Mouse (Mus musculus): ENCODE results near the gene Cldn4.
A peak's percentile ranks its signal among the peaks of the same experiment; 100 is the strongest.
"Not testable (repeated sequence)": the region's sequence is repeated elsewhere in the genome, so short reads cannot be mapped to it uniquely, and the experiment has no call there.

Gene Cldn4

DNA sequence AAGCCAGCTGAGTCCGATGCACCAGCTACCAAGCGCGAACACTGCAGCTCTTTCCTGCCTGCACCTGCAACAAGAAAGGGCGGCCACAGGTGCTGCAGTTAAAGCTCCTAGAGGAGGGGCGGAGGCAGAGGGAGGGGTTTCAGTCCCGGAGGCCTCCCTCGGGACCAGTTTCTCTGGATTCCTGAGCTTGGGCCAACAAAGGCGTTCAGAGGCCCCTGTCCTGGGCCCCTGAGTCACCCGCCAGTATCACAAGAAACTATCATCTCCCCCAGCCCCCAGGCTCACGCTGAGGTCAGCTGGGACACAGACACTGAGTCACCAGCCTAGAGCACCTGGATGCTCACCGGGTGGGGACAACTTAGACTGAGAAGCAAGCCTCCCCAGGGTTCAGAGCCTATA is at the start of gene Cldn4:
TSS of gene Cldn4 (minus strand) at position 78 of the 399 bp plus-strand sequence.
- DNase-seq (ENCODE audit: extremely low spot score): no peak

DNA sequence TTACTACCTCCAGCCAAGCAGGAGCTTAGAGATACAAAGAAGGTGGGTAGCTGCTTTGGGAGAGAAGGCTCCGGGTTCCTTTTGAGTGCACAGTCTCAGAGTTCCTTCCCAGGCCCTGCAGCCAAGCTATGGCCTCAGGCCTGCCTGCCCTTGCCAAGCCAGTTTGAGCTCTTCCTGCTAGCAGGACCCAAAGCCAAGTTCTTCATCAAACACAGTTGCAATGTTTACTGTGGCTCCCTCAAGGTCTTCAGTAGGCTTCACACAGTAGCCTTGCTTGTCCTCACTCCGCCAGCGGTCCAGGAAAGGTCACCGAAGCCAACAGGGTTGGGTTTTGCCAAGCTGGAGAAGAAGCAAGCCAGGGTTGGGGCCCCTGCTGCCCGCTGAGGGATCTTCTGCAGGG is 45.8 kb upstream of the Cldn4 start:
- no peak for DNase-seq (ENCODE audit: extremely low spot score)

DNA sequence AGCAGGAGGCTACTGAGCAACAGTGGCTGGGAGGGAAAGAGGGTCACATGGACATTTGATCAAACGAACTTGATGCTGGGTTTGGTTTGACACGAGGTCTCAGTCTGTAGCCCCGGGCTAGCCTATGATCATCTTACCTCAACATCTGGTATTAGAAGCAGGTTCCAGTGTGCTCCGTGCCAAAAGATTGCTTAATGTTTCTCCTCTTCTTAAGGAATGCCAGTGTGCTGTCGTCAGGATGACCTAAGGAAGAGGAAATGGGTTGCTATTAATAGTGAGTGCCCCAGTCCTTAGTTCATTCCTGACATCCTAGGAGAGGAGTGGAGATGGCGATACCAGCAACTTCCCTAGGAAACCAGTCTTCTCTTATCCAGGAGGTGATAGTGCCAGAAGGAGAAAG is 43.0 kb upstream of the Cldn4 start:
- no peak for DNase-seq (ENCODE audit: extremely low spot score)

DNA sequence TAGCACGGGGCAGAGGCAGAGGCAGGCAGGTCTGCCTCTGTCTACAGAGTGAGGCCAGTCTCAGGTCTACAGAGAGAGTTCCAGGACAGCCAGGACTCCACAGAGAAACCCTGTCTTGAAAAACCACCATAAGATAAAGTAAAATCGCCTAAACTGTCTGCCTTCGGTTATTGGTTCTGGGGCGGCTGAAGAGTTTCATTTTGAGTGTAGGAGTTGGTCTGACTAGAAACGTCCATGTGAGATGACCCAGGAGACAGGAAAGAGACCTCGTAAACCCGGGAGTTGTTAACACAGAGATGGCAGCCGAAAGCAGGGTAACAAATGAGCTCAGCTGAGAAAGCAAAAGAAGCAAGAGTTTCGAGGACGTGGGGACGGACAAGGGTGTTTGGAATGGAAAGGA is 42.4 kb upstream of the Cldn4 start:
- DNase-seq (ENCODE audit: extremely low spot score): no peak

DNA sequence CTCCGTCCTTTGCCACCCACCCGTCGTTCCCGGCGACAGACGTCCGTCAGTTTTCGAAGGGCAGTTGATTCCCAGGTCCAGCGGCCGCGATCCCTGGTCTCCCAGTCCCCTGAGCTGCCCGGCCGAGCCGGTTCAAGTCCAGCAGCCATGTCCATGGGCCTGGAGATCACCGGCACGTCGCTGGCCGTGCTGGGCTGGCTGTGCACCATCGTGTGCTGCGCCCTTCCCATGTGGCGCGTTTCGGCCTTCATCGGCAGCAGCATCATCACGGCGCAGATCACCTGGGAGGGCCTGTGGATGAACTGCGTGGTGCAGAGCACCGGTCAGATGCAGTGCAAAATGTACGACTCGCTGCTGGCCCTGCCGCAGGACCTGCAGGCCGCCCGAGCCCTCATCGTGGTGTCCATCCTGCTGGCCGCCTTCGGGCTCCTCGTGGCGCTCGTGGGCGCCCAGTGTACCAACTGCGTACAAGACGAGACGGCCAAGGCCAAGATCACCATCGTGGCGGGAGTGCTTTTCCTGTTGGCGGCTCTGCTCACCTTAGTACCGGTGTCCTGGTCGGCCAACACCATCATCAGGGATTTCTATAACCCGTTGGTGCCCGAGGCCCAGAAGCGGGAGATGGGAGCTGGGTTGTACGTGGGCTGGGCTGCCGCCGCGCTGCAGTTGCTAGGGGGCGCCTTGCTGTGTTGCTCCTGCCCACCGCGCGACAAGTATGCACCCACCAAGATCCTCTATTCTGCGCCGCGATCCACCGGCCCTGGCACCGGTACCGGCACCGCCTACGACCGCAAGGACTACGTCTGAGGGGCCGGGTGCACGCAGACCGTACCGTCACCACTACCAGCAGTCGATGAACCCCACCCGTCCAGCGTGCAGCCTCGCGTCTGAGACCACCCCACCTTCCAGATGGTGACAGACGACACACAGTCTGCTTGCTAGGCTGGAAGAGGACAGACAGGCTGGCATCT is 39.8 kb upstream of the Cldn4 start:
- no peak for DNase-seq (ENCODE audit: extremely low spot score)

DNA sequence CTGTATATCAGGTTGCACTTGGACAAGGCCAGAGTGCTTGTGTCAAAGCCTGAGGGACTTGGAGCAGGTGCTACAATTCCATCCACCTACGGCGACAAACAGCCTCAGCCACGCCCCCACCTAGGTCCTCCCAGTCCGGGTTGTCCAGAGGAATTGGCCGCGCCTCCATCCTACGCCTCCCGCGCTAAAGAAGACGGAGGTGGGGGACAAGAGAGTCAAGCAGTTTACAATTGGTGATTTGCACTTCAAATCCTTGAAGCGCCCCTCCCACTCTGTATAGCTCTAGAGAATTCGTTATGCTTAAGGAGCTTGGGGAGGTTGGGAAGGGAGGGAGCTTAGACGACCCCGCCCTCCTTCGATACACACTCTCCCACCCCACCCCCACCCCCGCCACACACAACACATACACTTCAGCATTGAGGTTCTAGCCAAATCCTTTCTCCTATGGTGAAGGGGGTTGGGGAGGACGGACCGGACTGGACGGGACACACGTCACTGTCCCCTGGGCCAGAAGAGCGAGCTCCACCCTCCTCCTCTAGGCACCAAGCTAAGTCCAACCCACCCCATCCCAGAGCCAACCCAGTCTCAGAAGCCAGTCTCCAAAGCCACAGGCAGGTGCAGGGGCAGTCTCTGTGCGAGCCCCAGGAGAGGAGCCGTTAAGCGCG is 39.0 kb upstream of the Cldn4 start, which contains the start of gene Cldn3:
TSS of gene Cldn3 (plus strand) at position 582 of the 665 bp plus-strand sequence.
- DNase-seq (ENCODE audit: extremely low spot score): peak; percentile 45

DNA sequence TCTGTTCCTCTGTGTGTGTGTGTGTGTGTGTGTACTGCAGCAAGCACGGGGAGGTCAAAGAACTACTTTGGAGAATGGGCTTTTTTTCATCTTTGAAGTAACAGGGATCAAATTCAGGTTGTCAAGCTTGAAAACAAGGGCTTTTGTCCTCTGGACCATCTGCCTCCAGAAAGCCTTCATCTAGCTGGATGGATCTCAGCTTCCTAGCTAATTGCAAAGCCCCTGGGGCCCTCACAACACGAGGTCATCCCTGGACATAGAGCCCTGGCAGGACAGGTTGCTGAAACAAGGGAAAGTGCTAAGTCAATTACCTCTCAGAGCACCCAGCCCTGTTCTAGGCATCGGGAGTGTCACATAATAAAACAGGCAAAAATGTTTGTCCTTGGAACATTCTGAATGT is 37.0 kb upstream of the Cldn4 start:
- DNase-seq (ENCODE audit: extremely low spot score): peak; percentile 37

DNA sequence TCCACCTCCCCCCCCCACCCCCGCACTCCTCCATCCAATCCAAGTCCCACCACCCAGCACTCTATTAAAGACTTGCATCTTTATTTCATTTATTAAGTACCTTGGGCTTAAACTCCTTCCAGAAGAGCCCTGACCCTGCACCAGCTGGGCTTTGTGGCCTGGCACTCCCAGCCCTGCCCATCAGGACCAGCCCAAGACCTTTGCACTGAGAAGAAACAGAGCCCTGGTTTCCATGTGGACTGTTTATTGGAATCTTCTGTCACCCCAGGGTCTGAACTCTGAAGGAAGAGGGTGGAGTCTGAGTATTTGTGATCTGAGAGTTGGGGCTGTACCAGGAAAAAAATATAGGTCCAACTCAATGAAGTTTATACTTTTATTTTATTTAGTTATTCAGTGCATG is 36.4 kb upstream of the Cldn4 start:
- no peak for DNase-seq (ENCODE audit: extremely low spot score)

DNA sequence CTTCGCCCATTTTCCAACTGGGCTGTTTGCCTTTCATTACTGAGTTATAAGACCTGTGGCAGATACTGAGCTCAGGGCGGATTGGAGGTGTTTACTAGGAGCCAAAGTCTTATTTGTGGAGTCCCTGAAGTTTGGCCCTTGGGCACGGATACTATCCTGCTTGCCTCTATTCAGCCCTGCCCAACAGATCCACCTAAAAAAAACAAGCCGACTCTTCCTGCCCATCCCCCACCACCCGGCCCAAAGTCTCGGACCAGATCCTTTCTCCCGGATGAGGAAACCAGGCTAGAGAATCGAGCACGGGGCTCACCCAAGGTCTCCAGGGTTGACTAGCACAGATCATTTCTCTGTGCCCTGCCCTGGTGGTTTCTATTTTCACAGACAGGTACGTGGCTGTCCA is 34.4 kb upstream of the Cldn4 start:
- DNase-seq (ENCODE audit: extremely low spot score): no peak

DNA sequence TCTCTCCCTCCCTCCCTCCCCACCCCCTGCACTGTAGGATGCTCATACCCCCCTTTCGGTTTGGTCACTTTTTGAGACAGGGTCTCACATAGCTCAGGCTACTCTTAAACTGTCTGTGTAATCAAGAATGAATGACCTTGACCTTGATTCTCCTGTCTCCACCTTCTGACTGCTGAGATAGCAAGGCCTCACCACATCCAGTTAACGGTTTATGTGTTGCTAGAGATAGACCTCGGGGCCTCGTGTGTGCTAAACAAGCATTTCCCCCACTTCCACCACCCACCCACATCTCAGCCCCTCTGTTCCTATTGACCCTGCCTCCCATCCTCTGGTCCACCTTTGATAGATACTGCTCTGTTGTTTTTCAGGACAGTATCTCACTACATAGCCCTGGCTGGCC is 31.1 kb upstream of the Cldn4 start:
- no peak for DNase-seq (ENCODE audit: extremely low spot score)

DNA sequence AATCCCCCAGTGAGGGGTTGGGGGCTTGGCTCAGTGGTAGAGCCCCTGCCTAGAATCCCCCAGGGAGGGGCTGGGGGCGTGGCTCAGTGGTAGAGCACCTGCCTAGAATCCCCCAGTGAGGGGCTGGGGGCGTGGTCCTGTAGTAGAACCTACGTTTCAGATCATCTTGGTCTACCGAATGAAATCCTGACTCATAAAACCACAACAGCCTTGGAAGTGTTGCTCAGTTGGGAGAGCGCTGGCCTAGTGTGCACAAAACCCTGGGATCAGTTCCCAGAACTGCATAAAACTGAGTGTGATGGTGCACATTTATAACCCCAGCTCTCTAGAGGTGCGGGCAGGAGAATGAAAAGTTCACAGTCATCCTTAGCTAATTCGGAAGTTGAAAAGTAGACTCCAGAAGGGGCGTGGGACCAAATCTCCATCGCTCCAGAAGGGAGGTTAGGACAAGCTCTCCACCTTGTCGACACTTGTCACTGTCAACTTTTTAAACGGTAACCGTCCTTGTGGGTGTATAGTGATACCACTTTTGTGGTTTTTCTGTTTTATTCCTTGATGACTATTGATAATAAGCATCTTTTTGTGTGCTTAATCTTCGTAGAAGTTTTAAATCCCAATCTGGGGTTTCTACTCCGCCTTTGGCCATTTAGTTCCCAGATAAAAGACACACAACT is 30.0 kb upstream of the Cldn4 start:
- DNase-seq (ENCODE audit: extremely low spot score): no peak

DNA sequence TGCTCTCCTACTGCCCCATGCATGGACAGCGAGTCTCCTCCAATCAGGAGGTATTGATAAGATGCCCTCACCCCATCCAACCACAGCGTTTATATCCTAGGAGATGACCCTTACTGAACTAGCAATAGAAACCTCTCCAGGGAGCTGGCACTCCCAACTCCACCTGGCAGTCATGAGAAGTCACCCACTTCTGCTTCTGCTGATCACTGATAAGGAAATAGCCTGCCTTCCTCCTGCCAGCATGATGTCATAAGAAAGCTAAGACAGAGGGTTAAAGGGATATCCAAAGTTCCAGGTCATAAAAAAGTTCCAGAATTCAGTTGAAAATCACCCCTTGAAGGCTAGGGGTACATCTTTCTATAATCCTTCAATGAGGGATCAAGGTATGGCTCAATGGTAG is 29.4 kb upstream of the Cldn4 start:
- DNase-seq (ENCODE audit: extremely low spot score): no peak

DNA sequence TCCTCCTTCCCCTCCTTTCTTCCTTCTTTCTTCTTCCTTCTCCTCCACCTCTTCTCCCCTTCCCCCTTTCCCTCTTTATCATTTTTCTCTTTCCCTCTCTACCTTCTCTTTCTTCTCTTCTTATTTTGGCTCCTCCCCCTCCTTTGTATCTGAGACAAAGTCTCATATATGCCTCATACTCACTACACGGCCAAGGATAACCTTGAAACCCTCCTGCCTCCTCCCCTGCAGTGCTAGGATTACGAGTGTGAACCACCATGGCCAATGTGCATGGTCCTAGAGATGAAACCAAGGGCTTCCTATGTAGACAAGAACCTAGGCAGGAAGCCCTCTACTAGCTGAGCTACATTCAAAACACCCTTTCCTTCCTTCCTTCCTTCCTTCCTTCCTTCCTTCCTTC is 28.2 kb upstream of the Cldn4 start:
- no peak for DNase-seq (ENCODE audit: extremely low spot score)

DNA sequence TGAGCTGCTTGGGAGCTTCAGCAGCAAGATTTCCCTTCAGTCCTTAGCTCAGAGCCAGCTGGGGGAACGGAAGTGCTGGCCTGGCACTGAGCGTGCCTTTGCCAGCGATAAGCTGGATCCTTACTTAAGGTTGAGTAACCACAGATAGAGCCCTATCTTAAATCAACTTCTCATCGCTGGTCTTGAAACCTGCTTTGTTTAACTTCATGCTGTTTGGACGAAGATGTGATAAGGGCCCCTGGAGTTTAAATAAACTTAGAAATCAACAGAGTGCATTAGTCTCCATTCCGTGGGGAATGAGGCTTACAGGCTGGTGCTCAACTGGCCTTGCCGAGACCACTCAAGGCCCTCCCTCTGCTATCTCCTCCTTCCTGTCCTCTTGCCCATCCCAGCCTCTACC is 27.6 kb upstream of the Cldn4 start:
- DNase-seq (ENCODE audit: extremely low spot score): no peak

DNA sequence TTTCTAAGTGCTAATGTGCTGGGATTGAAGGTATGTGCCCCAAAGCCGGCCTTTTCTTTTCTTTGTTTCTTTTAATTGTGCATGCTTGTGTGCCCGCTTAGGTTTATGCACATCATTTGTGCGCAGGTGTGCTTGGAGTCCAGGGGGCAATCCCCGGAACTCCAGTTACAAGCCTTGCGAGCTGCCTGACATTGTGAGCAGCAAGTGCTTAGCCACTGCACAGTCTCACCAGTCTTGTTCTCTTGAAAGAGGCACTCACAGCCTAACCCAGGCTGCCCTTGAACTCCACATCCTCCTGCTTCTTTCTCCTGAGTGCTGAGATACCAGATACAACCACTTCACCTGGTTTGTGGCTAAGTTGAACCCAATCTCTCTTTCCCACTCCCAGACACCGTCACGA is 26.8 kb upstream of the Cldn4 start:
- DNase-seq (ENCODE audit: extremely low spot score): no peak

DNA sequence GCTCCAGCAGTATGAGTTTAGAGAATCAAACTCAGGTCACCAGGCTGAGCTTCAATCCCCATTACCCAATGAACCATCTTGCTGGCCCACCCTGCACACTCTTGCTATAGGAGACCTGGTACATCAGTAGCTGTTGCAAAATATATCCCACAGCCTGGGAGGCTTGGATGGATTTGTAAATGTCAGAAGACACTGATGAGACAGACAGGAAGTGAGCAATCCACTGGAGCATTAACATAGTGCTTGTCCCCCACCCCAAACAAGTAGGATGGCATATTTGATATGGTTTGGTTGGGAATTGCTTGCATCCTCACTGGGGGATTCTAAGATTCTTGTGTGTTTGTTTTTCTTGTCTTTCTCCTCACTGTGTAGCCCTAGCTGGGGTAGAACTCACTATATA is 26.3 kb upstream of the Cldn4 start:
- DNase-seq (ENCODE audit: extremely low spot score): no peak

DNA sequence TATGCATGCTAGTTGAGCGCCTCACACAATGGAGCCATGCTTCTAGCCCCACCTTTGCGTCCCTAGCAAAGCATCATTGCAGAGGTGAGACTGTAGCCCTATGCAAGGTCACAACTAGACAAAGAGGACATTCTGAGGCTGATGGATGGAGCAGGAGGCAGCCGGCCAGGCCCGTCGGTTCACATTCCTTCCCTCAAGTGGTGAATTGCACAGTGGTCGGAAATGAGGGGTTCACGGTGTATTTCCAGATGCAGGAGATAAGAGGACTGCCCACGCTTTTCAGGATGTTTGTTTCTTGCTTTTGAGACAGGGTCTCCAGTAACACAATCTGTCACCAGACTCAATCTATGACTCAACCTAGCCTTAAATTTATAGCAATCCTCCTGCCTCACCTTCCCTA is 23.9 kb upstream of the Cldn4 start:
- no peak for DNase-seq (ENCODE audit: extremely low spot score)

DNA sequence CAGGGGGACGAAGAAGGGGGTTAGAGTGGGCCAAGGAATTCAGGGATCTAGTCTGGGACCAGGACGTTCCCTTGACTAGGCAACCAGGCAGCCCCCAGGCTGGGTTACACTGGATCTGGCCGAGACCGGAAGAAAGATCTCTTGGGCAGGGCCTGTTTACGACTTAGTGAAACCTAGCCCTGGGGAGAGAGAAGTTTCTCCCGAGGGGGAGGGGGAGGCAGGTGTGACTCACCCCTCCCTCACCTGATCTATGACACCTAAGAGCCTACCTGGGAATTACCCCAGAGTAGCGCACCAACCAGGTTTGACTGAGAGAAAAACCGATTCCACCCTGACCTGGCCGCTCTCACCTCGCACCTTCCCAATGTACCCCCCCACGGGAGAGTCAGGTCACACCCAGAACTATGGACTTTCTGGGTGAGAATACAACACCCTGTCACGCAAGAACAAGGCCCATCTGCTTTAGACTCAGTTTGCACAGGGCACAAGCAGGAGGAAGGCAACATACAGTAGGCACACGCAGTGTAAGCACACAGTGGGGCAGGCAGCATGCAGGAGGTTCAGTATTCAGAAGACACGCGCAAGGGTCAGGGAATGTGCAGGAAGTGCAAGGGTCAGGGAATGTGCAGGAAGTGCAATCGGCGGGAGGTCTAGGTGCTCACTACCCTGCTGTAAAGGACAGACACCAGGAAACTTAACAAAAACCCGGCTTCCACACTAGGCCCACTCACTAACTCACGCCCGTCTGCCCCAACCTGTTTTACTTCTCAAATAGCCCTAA is 20.6 kb upstream of the Cldn4 start:
- DNase-seq (ENCODE audit: extremely low spot score): no peak

DNA sequence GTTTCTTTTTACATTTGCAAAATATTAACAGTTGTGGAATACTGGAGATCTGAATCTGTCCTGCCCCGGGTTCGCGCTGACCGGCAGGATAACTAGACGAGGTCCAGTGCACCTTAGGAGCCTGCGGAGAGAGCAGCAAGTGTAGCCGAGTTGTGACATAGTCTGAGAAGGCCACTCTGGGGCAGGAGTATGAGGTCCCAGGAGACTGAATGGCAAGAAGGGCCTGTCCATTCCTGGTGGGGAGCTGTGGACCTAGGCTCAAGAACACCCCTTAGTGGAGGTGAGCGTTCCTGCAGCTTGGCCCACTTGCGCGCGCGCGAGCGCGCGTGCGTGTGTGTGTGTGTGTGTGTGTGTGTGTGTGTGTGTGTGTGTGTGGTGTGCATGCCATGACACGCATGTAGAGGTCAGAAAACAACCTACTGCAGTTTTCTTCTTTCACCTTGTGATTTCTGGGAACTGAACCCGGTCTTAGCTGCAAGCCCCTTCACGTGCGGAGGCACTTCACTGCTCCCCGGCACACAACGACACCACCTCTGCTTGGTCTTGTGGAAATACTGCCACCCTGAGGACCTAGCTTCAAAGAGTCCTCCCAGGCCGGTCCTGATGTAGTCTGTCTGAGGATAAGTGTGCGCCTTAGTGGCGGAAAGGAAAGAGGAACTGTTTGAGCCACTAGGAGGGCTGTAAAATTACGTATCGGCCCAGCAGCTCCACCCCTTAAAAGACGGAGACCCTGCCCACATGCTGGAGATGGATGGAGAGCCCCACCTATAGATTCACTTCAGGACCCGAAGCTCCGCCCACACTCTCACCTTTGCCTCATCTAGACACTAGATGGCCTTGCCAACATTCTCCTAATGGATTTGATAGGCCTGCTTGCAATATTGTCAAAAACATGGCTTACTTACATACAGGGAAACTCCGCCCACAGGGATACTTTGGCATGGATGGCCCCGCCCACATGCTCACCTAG is 19.4 kb upstream of the Cldn4 start:
- peak; percentile 61 for DNase-seq (ENCODE audit: extremely low spot score)

DNA sequence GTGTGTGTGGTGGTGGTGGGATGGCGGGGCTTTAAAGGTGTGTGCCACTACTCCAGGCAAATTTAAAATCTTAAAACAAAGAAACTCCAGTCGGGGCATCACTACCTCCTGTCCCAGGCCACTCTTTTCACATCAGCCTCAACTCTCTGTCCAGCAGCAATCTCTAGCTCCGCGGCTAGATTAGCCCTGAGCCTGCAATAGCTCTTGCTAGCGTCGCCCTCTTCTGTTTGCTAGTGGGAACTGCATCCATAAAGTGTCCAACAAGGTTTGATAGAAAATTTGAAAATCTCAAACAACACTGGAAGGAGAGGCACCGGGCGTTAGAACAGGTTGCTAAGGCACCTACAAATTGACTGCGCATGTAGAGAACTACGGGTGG is 18.7 kb upstream of the Cldn4 start:
- DNase-seq (ENCODE audit: extremely low spot score): peak; percentile 75

DNA sequence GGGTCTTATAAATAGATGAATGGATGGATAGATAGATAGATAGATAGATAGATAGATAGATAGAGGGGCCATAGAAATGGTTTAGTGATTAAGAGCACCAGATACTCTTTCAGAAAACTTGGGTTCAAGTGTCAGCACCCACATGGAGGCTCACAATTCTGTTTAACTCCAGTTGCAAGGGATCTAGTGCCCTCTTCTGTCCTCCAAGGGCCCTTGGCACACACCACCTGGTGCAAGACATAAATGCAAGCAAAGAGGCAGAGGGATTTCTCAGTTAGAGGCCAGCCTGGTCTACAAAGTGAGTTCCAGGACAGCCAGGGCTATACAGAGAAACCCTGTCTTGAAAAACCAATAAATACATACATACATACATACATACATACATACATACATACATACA is 17.9 kb upstream of the Cldn4 start:
- not testable (repeated sequence) for DNase-seq (ENCODE audit: extremely low spot score)
